Mouse (Mus musculus) spleen, postnatal 14 days (tissue): ENCODE results near the gene Mael.

Source experiments
- DNase-seq, 2 experiments: peaks; one replicate each; pipeline ENCODE4 v3.0.0; 2021 to 2022; ENCODE audit warnings: low spot score in 2 of 2

The Mael gene

GRCm38 (mm10) chr1:166154162-166155112 is 84.1 kb downstream of the Mael start:
- peak; percentile 37 to 71 for DNase-seq

GRCm38 (mm10) chr1:166153351-166154120 is 85.0 kb downstream of the Mael start:
- DNase-seq: peak; percentile 71 to 83

- DNase-seq: no peak
Measured at GRCm38 (mm10) chr1:166152034-166152433, 86.5 kb downstream of the Mael start.

- DNase-seq: no peak
Measured at GRCm38 (mm10) chr1:166151341-166151740, 87.2 kb downstream of the Mael start.
